Mouse (Mus musculus) heart, adult 8-10 months (tissue): ENCODE results near the gene Mfsd11. TPM values are rescaled to one million over a fixed set of nuclear protein-coding genes. Genes with fewer than 3 reads are reported as not detected.
A peak's percentile ranks its signal among the peaks of the same experiment; 100 is the strongest.
"Not testable (repeated sequence)": the region's sequence is repeated elsewhere in the genome, so short reads cannot be mapped to it uniquely, and the experiment has no call there.

Experiments
- DNase-seq: peaks from one replicate; pipeline ENCODE4 v3.0.0; 2022; ENCODE audit warnings: low spot score
- total RNA-seq, 4 experiments: library from RNA; stranded (reverse); gene quantifications; 2 replicates each; pipeline ENCODE4 v1.2.4; 2022

Mfsd11 gene
- total RNA-seq, 4 experiments from 2014 or later: 27.3 to 33.6 (median 29.7) TPM

DNA sequence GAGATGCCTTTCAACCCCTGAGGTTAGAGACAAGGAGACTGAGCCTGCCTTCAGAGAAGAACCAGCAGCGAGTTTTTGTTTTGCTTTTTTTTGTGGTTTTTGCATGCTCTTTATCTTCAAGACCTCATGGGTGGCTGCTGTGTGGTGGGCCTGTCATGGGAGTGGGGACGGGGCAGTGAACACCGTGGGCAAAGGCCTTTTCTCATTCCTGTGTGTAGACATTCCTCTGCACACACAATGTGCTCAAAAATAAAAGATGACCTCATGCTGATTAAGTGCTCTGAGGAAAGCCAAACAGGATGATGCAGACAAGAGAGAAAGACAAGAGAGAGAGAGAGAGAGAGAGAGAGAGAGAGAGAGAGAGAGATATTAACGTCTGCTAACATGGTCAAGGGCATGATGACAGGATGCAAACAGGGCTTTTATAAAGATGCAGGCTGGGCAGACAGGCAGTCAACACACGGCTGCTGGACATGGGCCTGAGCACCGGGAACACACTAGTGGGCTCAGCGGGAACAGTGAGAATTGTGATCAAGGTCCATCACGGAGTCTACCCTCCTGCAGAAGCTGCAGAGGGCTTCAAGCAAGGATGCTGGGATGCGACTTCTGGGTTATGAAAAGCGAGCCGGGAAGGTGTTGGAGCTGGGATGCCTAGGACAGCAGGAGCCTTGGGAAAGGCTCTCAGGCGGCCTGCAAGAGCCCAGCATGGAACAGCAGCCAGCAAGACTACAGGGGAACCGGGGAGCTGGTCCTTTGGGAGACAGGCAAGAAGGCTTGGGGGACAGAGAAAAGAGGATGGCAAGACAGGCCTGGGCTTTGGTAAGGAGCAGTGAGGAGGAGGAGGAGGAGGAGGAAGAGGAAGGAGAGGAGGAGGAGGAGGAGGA, 30.9 kb upstream of the Mfsd11 start:
- no peak for DNase-seq

DNA sequence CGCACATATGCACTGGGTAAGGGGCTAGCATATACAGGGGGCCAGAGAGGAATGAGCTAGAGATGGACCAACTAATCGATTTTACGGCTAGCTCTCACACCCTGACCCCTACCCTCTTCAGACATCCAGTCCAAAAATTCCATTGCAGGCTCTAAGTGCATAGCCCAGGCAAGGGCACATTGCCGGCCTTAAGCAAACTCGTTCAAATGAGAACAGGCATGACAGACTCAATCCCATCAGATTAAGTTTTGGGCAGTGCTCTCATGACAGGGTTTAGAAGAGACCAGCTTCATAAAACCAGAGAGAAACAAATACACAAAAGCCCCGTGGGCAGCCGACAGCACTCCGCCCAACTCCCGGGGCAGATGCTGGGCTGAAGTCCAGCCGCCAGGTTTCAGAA, 30.0 kb upstream of the Mfsd11 start:
- DNase-seq: no peak

DNA sequence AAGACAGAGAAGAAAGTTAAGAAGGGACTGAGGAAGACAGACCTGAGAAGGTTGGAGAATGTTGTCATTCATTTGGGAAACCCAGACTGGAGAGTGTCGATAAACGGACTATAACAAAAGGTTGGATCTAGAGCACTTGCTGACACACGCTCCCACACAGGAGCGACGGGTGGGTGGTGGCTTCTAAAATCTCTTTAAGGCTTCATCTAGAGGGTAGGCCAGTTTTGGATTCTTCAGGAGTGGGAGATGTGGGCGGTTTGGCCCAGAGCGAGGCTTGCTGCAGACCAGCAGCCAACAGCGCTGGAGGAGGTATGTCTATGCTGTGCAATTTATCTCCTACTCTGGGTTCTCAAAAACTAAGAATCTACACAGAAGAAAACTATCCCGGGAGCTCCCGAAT, 29.6 kb upstream of the Mfsd11 start:
- DNase-seq: no peak

DNA sequence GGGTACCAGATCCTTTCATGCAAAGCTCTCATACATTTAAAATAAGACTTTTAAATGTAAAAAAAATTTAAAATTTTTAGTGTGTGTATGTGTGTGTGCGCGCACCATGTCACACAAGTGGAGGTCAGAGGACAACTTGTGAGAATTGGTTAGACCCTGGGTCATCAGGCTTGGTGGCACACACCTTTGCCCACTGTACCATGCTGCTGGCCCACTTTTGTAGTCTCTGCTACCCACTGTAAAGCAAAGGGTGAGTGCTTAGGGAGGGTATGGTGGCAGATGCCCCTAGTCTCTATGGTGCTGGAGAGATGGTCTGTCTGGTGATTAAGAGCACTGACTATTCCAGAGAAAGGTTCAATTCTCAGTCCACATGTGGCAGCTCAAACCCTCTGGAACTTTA, 29.0 kb upstream of the Mfsd11 start:
- no peak for DNase-seq

DNA sequence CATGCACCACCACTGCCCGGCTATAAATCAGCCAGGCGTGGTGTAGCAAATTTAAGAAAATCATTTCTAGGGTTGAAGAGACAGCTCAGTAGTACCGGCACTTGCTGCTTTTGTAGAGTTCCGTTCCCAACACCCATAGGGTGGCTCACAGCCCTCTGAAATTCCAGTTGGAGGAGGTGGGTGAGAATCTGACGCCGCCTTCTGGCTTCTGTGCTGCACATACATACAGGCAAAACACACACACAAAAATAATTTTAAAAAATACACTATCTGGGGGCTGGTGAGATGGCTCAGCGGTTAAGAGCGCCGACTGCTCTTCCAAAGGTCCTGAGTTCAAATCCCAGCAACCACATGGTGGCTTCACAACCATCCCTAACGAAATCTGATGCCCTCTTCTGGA, 28.4 kb upstream of the Mfsd11 start:
- DNase-seq: not testable (repeated sequence)

DNA sequence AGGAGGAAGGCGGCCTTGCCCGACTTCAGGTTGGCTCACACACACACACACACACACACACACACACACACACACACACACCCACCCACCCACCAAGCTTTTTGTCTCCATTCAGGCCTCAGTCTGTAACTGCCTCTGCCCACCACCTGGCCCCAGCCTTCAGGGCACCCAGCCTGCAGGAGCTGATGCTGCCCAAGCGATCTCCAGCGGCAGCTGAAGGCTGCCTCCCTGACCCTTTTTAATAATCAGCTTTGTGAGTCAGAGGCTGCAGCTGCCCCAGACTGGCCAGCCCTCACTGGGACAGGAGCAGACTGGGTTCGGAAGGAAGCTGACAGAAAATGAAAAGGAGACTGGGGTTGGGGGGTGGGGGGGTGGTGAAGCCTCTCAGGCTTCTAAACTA, 27.0 kb upstream of the Mfsd11 start:
- no peak for DNase-seq

DNA sequence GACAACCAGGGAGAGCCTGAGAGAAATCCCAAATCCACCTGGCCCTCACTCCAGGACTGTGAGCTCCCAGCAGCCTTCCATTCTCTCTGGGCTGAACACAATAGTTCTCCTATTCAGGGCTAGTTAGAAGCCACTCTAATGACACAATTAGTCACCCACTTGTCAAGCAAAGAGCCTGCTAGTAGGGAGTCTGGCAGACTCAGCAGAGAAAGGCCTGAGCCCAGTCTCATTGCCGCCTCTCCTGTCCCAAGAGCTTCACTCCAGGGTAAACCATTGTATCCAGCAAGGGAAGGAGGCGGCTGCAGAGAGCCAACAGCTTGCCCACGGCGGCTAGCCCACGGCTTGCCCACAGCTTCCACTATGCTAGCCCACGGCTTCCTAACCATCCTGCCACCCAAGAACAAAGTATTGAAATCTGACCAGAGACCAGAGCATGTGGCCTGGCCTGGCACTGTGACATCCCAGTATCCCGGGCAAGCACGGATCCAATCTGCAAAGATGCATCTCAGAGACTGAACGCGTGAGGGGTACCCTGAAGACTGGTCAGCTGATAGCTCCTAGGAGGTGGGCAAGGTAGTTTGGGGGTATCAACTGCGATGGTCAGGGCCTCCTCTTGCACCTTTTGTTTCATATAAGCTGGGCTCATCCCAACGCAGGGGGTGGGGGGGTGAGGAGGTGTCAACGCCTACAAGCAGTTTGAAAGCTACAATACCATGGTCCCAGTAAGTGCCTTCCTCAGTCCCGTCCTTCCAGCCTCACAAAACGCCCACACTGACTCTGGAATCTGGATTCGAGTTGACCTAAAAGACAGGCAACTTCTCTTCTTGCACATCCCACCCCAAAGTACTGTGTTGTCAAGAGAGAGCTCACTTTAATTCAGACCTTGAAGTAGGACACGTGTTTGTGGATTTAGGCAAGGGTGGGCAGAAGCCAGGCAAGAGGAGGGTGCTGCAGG, 25.4 kb upstream of the Mfsd11 start:
- no peak for DNase-seq

DNA sequence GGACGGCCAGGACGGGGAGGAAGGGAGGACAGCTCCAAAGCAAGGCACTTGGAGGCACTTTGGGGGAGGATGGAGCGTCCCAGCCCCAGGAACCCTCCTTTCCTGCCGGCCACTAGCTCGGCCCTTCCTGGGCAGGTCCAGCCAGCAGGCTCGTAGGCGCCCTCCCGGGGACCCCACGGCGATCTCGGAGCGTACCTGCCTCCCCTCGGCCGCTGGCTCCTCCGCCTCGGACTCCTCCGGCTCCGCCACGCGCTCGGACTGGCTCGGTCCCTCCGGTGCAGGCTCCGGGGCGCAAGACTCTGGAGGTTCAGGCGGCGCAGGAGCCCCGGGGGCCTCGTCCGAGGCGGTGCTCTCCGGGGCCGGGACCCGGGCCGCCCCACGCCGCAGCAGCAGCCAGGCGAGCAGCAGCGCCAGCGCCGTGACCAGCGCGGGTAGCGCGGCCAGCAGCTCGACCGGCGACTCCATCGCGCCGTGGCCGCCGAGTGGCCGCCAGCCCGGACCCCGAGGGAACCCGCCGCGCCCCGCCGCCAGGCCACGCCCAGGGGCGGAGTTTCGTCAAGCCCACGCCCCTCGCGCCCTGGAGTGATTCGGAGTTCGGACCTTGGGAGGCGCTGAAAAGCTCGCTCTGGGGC, 24.6 kb upstream of the Mfsd11 start, which contains the start of gene Mxra7:
Mxra7 (minus strand) TSS at position 513 of the 632 bp plus-strand sequence.
- DNase-seq: peak; percentile 87

DNA sequence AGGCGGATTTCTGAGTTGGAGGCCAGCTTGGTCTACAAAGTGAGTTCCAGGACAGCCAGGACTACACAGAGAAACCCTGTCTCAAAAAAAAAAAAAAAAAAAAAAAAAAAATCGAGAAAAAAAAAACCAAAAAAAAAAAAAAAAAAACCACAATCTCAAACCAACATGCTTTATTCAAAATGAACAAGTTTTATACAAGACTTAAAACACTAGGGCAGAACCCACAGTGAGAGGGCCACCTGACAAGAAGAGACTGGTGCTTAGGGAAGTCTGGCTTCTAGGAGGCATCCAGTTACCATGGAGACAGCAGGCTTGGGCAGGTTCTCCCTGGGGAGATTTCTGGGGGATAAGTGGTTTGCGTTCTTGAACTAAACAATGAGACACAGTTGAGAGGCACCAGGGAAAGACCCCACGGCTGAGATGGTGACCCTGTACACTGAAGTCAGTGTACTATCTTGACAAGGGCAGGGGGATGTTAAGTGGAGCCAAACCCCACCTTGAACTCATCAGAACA, 20.0 kb upstream of the Mfsd11 start:
- DNase-seq: no peak

DNA sequence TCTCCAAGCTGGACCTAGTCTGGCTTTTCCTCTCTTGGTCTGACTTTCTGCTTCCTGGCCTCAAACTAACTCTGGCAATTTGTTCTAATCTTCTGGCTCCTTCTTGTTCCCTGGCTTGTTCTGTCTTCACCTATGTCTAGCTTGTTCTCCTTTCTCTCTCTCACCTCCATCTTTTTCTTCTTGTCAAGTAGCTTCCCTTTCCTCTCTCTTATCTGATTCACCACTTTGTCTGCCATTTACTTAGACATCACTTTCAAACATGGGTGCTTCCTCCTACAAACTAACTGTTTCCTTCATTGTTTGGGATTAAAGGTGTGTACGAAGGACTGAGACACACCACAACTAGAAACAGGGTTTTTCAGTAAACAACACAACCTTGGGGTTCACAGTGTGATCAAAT, 17.3 kb upstream of the Mfsd11 start:
- DNase-seq: no peak

DNA sequence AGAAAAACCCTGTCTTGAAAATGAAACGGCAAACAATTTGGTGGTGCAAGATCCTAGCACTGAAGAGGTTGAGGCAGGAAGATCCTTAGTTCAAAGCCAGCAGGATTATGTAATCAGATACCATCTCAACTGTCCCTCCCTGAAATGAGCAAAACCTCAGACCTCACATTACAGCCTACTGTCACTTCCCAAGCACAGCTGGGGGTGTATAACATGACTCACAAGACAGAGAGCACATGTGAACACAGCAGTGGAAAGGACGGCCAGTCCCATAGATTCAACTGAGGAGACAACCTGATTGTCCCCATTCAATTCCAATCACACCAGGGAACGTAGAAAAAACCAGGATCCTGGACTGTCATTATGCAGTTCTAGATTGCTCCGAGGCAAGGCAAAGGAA, 16.0 kb upstream of the Mfsd11 start:
- no peak for DNase-seq

DNA sequence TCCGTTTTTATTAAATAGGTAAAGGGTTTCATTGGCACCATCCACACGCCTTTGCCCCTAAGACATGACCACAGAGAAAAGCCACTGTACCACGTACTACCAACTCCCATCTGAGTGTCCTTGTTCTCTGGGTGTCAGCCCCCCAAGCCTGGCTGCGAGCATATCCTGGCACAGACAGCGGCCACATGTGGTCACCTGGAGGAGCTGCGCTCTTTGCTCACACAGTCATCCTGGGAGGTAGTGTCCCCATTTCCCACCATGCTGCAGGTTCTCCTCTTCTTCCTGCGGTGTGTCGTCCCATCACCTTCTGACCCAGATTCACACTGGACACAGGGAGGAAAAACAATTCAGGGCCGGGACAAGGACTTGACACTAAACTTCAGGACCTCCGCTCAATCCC, 14.8 kb upstream of the Mfsd11 start:
- DNase-seq: no peak

DNA sequence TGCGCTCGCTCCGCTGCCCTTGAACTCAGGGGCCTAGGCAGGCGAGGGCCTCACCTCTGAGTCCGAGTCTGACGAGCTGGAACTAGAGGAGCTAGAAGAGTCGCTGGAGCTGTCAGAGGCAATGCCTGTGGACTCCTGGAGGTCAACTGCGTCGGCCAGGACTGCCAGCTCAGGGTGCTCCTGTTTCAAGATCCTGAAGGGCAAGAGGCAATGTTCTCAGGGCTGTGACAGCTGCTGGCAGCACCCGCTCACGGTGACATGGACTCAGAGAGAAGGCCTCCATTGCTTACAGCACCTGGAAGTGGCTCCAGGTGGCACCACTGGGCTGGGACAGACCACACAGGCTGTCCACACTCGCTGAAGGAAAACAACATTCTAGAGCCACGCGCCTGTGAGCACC, 13.3 kb upstream of the Mfsd11 start:
- DNase-seq: no peak

DNA sequence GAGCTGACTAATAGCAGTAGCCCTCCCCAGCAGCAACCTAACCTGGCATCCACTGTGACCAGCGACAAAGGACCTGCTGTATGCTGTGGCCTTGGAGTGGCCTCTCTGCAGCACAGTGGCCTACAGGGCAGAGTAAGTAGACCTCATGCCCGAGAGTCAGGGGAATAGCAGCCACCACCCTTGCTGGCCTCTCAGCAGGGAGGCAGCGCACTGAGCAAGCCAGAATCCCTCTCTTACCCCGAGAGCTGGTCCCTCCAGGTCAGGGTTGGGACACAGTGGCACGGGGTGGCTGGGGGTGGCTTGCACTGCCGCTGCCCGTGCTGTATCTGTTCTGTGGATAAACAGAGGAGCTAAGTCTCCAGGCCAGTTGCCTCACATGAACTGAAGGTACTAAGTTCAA, 12.6 kb upstream of the Mfsd11 start:
- no peak for DNase-seq

DNA sequence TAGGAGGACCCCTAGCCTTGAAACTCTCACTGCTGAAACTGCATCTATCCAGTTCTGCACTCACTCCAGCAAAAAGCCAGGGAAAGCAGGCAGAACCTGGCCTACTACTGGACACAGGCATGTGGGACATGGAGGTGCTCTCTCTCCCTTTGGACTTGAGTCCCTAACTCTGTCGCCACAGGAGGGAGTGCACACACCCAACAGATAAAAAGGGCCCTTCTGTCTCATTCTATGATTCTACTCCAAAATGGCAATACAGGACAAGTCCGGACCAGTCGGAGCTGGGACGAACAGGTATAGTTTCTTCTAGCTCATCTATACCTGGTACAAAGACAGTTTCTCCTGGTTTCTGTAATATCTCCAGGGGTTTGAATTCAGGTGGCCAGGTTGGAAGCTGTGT, 11.5 kb upstream of the Mfsd11 start:
- DNase-seq: no peak

DNA sequence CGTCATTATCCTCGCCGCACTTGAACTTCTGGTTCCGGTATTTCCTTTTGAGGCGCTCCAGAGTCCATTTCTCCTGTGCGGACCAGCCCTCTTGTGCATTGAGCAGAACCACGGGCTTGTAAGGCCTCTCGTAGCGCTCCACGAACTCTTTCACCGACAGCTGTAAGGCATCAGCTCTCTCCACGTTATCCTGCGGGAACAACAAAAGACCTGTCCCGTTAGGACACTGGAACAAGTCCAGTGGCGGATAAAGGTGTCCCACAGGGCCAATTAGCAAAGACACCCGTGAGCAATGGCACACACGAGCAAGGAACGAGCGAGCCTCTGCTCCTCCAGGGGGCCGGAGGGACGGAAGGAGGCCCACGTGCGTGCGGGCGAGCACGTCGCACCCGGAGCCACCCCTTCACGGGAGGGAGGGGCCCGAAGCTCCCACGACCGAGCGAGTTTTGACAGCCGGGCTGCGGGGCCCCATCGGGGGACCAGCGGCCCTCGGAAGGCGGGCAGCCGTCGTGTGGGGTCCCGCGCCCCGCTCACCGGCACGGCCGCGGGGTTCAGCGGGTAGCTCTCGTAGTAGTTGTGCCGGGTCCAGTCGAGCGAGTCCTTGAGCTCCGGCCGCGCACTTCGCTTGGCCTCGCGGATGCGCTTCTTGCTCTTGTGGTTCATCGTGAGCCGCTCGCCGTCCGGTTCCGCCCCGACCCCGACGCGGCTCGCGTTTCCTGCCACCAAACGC, 9.5 kb upstream of the Mfsd11 start:
- peak; percentile 50 for DNase-seq

DNA sequence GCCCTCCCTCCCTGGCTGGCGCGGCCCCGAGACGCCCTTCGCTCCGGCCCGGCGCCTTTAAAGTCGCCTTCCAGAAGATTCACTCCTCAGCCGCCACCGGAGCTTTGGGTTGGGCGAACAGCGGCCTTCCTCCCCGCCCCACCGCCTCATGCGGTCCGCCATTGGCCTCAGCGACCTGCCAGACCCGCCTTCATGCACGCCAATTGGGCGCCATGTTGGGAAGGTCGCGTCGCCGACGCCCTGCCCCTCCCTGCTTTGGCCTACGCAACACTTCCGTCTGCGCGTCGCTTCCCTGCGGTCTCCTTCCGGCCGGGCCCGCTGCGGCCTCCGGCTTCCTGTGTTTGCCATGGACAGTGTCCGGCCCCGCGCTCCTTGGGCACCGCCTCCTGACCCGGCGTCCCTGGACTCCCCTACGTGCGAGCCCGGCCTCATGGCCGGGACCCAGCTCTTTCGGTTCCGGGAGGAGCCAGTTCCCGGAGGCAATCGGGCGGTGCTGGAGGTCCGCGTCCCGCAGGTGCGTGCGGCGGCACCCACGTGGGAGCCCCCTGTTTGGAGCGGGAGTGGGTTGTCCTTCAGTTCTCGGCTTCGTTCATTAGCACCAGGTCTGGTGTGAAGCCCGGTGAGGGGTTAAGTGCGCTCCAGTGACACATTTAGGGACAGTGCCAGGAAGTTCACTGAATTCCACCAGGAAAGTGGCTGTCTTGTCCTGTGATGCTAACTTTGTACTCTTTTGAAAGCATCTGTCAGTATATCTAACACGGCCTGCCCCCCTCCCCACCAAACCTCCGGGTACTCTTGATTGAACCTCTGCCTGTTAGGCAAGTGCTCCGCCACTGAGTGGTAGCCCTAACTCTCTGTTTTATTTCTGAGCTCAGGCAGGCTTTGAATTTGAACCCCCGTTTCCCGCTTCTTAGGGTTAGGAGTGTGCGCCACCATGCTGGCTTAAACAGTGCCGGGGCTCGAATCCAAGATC, 8.7 kb upstream of the Mfsd11 start, which contains the start of the genes Mettl23 and Jmjd6:
Mettl23 (plus strand) TSS at position 18 of the 973 bp plus-strand sequence.
Jmjd6 (minus strand) TSS at position 189 of the 973 bp plus-strand sequence.
- DNase-seq: peak; percentile 97

DNA sequence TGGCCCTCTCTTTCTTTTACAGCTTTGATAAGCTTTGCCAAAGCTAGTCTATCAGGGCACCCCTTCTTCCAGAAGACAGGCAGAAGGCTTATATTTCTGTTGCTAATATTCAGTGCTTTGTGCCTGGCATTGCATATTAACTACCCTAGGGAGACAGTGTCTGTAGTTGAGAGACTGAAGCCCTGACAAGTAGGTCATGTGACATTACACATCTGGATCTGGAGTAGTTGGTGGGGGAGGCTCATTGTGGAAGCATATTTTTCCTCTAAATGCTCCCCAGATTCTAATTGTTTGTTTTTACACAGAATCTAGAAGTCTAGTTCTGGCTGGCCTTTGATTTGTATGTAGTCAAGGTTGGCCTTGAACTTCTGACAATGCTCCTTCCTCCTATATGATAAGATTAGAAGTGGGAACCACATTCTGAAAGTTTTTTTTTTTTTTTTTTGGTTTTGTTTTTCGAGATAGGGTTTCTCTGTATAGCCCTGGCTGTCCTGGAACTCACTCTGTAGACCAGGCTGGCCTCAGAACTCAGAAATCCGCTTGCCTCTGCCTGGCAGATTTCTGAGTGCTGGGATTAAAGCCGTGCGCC, 5.6 kb upstream of the Mfsd11 start:
- DNase-seq: no peak
